Comparison of ENCODE assay signal across 22 mouse cellular contexts in the genomic region with DNA sequence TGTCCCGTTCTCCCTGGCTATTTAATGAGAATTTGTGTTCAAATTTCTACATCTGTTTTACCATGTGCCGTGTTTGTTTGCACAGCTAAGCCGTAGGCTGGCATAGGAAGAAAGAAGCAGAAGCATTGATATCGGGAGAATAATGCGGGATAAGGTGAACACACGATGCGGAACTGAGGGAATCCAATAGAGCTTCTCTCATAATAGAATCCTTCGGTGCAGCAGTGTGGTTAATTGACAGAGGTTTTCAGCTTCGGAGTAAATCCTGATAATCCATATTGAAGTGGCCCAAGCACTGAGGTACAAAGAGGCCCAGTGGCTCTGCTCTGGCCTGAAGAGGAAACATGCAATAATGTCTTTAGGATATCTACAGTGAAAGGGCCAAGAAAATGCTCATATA.
A peak's percentile ranks its signal among the peaks of the same experiment; 100 is the strongest.
DNase-seq lines count a peak whose midpoint lies in the region; ATAC-seq and TF ChIP-seq lines count a peak whose summit lies in the region.
"Had no signal": no experiment of that assay in that cellular context is flagged by ENCODE, and none has a peak within 500 bp of the region (broad histone marks: within the 10 kb centered on the region; RNA-seq: fewer than 3 reads in every experiment).

No protein-coding gene starts in this region.

- peak; percentile 8 for DNase-seq in forebrain, postnatal 0 days
- DNase-seq in brain, embryonic 14.5 days (ENCODE audit: low read depth) = peak; percentile 54
- no peak for DNase-seq in ovary, adult 18-20 months (ENCODE audit: low spot score)
- no peak for DNase-seq in urinary bladder, adult 2 months (ENCODE audit: low spot score)
- DNase-seq: adrenal gland, adult 2 months; adrenal gland, postnatal 14 days; cerebellum, adult 11-12 months; cerebellum, adult 8-10 months; cerebellum, postnatal 10 days; gastrocnemius, adult 2 months; gastrocnemius, postnatal 14 days; heart, adult 18-20 months; heart, postnatal 10 days; heart, postnatal 4 days had no signal

- H3K4me1 ChIP-seq in forebrain, postnatal 0 days (ENCODE audit: insufficient read depth) = no peaks in the 10 kb centered on the region
- no peaks in the 10 kb centered on the region for H3K4me1 ChIP-seq in forebrain, embryonic 15.5 days
- no peaks in the 10 kb centered on the region for H3K4me1 ChIP-seq in midbrain, embryonic 12.5 days
- H3K4me1 ChIP-seq in midbrain, embryonic 15.5 days = no peaks in the 10 kb centered on the region
- H3K4me1 ChIP-seq in hindbrain, embryonic 16.5 days (ENCODE audit: control insufficient read depth, insufficient read depth, low read depth, low read length) = no peaks in the 10 kb centered on the region
- H3K4me1 ChIP-seq: heart, embryonic 12.5 days; heart, embryonic 15.5 days had no signal

- no peak overlapping the region for H3K9ac ChIP-seq in forebrain, postnatal 0 days
- no peak overlapping the region for H3K9ac ChIP-seq in forebrain, embryonic 15.5 days (replicated peaks)
- no peak overlapping the region for H3K9ac ChIP-seq in midbrain, embryonic 12.5 days (replicated peaks)
- no peak overlapping the region for H3K9ac ChIP-seq in midbrain, embryonic 15.5 days
- H3K9ac ChIP-seq in hindbrain, embryonic 16.5 days (ENCODE audit: low read depth, low read length) = no peak overlapping the region
- H3K9ac ChIP-seq: heart, embryonic 12.5 days; heart, embryonic 15.5 days; hindbrain, embryonic 14.5 days had no signal

- ATAC-seq in forebrain, postnatal 0 days = no peak
- ATAC-seq in forebrain, embryonic 15.5 days (replicated peaks) = no peak
- peak; percentile 56 for ATAC-seq in midbrain, embryonic 12.5 days (ENCODE audit: low FRiP score, low read depth)
- ATAC-seq in midbrain, embryonic 15.5 days (replicated peaks) = peak; percentile 78
- ATAC-seq in hindbrain, embryonic 16.5 days = no peak
- ATAC-seq: CD4-positive, CD25-positive, alpha-beta regulatory T cell, adult 4 months had no signal

- H3K27ac ChIP-seq in forebrain, postnatal 0 days (ENCODE audit: low read depth, low read length) = no peak overlapping the region
- H3K27ac ChIP-seq in forebrain, embryonic 15.5 days (replicated peaks) = no peak overlapping the region
- H3K27ac ChIP-seq in midbrain, embryonic 12.5 days (replicated peaks) = no peak overlapping the region
- H3K27ac ChIP-seq in midbrain, embryonic 15.5 days = no peak overlapping the region; the same call in 1 of the 2 replicates
- H3K27ac ChIP-seq in hindbrain, embryonic 16.5 days (ENCODE audit: low read depth, low read length) = no peak overlapping the region
- H3K27ac ChIP-seq: gastrocnemius, adult 2 months; heart, embryonic 15.5 days; hindbrain, embryonic 14.5 days had no signal

- H3K27me3 ChIP-seq in forebrain, postnatal 0 days (ENCODE audit: insufficient read depth, low read length) = no peaks in the 10 kb centered on the region
- H3K27me3 ChIP-seq in forebrain, embryonic 15.5 days = no peaks in the 10 kb centered on the region
- no peaks in the 10 kb centered on the region for H3K27me3 ChIP-seq in midbrain, embryonic 12.5 days
- no peaks in the 10 kb centered on the region for H3K27me3 ChIP-seq in midbrain, embryonic 15.5 days (replicated peaks)
- no peaks in the 10 kb centered on the region for H3K27me3 ChIP-seq in hindbrain, embryonic 16.5 days (replicated peaks; ENCODE audit: control insufficient read depth, insufficient read depth, low read length)
- H3K27me3 ChIP-seq: heart, embryonic 12.5 days; heart, embryonic 15.5 days had no signal

- 20% methylated on average over 9 of the region's 9 CpGs for WGBS in forebrain, postnatal 0 days
- WGBS in forebrain, embryonic 15.5 days = 13% methylated on average over 9 of the region's 9 CpGs
- WGBS in midbrain, embryonic 12.5 days = 16% methylated on average over 9 of the region's 9 CpGs
- 20% methylated on average over 9 of the region's 9 CpGs for WGBS in midbrain, embryonic 15.5 days
- 77% methylated on average over 9 of the region's 9 CpGs for WGBS in hindbrain, embryonic 16.5 days

- H3K4me3 ChIP-seq in forebrain, postnatal 0 days (ENCODE audit: low read depth, low read length) = no peak overlapping the region
- H3K4me3 ChIP-seq in forebrain, embryonic 15.5 days = no peak overlapping the region
- H3K4me3 ChIP-seq in midbrain, embryonic 12.5 days = no peak overlapping the region
- no peak overlapping the region for H3K4me3 ChIP-seq in midbrain, embryonic 15.5 days
- H3K4me3 ChIP-seq in hindbrain, embryonic 16.5 days (ENCODE audit: low read length) = no peak overlapping the region
- H3K4me3 ChIP-seq: gastrocnemius, adult 2 months; heart, embryonic 12.5 days; heart, embryonic 15.5 days had no signal

- no peak for TF ChIP-seq POLR2A in brain, embryonic 14.5 days (IDR thresholded peaks at IDR 0.05; ENCODE audit: borderline replicate concordance, extremely low read depth, insufficient read depth, insufficient read length, poor library complexity, severe bottlenecking)

- no peaks in the 10 kb centered on the region for H3K36me3 ChIP-seq in forebrain, postnatal 0 days (ENCODE audit: insufficient read depth)
- H3K36me3 ChIP-seq in forebrain, embryonic 15.5 days = no peaks in the 10 kb centered on the region
- H3K36me3 ChIP-seq in midbrain, embryonic 12.5 days = no peaks in the 10 kb centered on the region
- no peaks in the 10 kb centered on the region for H3K36me3 ChIP-seq in midbrain, embryonic 15.5 days (replicated peaks)
- no peaks in the 10 kb centered on the region for H3K36me3 ChIP-seq in hindbrain, embryonic 16.5 days (ENCODE audit: control insufficient read depth, insufficient read depth, low read length)
- H3K36me3 ChIP-seq: heart, embryonic 12.5 days; heart, embryonic 15.5 days had no signal

- TF ChIP-seq CTCF in forebrain, postnatal 0 days (IDR thresholded peaks at IDR 0.05; ENCODE audit: low read depth) = no peak
- no peak for TF ChIP-seq CTCF in brain, embryonic 14.5 days (IDR thresholded peaks at IDR 0.05; ENCODE audit: borderline replicate concordance, extremely low read depth, insufficient read depth, insufficient read length)

- no peak overlapping the region for H3K4me2 ChIP-seq in forebrain, postnatal 0 days (ENCODE audit: low read depth)
- no peak overlapping the region for H3K4me2 ChIP-seq in forebrain, embryonic 15.5 days (replicated peaks)
- no peak overlapping the region for H3K4me2 ChIP-seq in midbrain, embryonic 12.5 days (replicated peaks)
- peak overlapping the region; percentile 27; the same call in 1 of the 2 replicates for H3K4me2 ChIP-seq in midbrain, embryonic 15.5 days
- H3K4me2 ChIP-seq in hindbrain, embryonic 16.5 days (ENCODE audit: low read length) = no peak overlapping the region
- H3K4me2 ChIP-seq: heart, embryonic 12.5 days; heart, embryonic 15.5 days; hindbrain, embryonic 14.5 days had no signal

- no peaks in the 10 kb centered on the region for H3K9me3 ChIP-seq in forebrain, postnatal 0 days (ENCODE audit: low read length)
- H3K9me3 ChIP-seq in forebrain, embryonic 15.5 days = no peaks in the 10 kb centered on the region
- no peaks in the 10 kb centered on the region for H3K9me3 ChIP-seq in midbrain, embryonic 12.5 days
- no peaks in the 10 kb centered on the region for H3K9me3 ChIP-seq in midbrain, embryonic 15.5 days
- no peaks in the 10 kb centered on the region for H3K9me3 ChIP-seq in hindbrain, embryonic 16.5 days (ENCODE audit: control insufficient read depth, low read length)
- H3K9me3 ChIP-seq: heart, embryonic 12.5 days; heart, embryonic 15.5 days had no signal

Comparison
In these comparisons a context has a peak if more than half of its experiments do, and no peak if none do; other contexts are left out.
1. ATAC-seq: peak in midbrain, embryonic 12.5 days (single experiment) and midbrain, embryonic 15.5 days (single experiment); none in forebrain, postnatal 0 days (single experiment), forebrain, embryonic 15.5 days (single experiment) and hindbrain, embryonic 16.5 days (single experiment).
2. DNase-seq: peak in forebrain, postnatal 0 days (single experiment) and brain, embryonic 14.5 days (single experiment); none in ovary, adult 18-20 months (single experiment) and urinary bladder, adult 2 months (single experiment).